Mouse (Mus musculus) midbrain, embryonic 10.5 days (tissue): Measurements from ENCODE around the gene Stk25. TPM values are rescaled to one million over a fixed set of nuclear protein-coding genes. Genes with fewer than 3 reads are reported as not detected.

Source experiments
- DNase-seq: peaks from one replicate; pipeline ENCODE4 v3.0.0-alpha.2; 2017; ENCODE audit warnings: low spot score
- H3K27ac ChIP-seq: fragments of 300-500 bp; sonication (generic); replicated peaks from 2 replicates; pipeline ENCODE4 v1.5.1; 2016; ENCODE audit warnings: mild to moderate bottlenecking
- H3K27me3 ChIP-seq: fragments of 300-500 bp; sonication (generic); 2 replicates; pipeline ENCODE4 v1.6.1; 2016; ENCODE audit warnings: low read depth, mild to moderate bottlenecking; ENCODE audit not compliant: poor library complexity, severe bottlenecking
- H3K36me3 ChIP-seq: fragments of 300-500 bp; sonication (generic); 2 replicates; pipeline ENCODE4 v1.6.1; 2016; ENCODE audit warnings: mild to moderate bottlenecking, moderate library complexity
- H3K4me1 ChIP-seq: fragments of 300-500 bp; sonication (generic); 2 replicates; pipeline ENCODE4 v1.6.1; 2016
- H3K4me3 ChIP-seq: fragments of 300-500 bp; sonication (generic); 2 replicates; pipeline ENCODE4 v1.5.1; 2016; ENCODE audit warnings: mild to moderate bottlenecking, moderate library complexity
- H3K9me3 ChIP-seq: fragments of 300-500 bp; sonication (generic); replicated peaks from 2 replicates; pipeline ENCODE4 v1.6.1; 2016; ENCODE audit warnings: mild to moderate bottlenecking
- WGBS: fragments of 180-500 bp; shearing (Covaris S2); methylation state at CpG from one replicate; pipeline ENCODE4 v1.1.7; 2016; 5-methylcytosine and 5-hydroxymethylcytosine counted together
- polyA plus RNA-seq: library from polyadenylated mRNA; unstranded; fragments of >200 nt; fragmentation: Nextera tagmentation; extraction: Ambion mirVana; gene quantifications from 2 replicates; pipeline ENCODE4 v1.2.1, GENCODE M21; 2016

The Stk25 gene
- polyA plus RNA-seq, 1 experiment from 2014 or later = 165 TPM

GRCm38 (mm10) chr1:93689901-93690496 lies 31.5 kb upstream of the Stk25 start:
- WGBS = 82% methylated on average over 7 of the region's 7 CpGs
- Histone ChIP-seq H3K4me1 (peaks cover 22% of the 10 kb centered on the region), H3K4me3 (no peak overlapping the region), H3K9me3 (no peaks in the 10 kb centered on the region), H3K27ac (no peak overlapping the region), H3K27me3 (peaks cover 28% of the 10 kb centered on the region), H3K36me3 (peaks cover 31% of the 10 kb centered on the region)
- no peak for DNase-seq

GRCm38 (mm10) chr1:93688154-93688553 lies 29.7 kb upstream of the Stk25 start:
- H3K27me3 ChIP-seq = peaks cover 44% of the 10 kb centered on the region
- H3K36me3 ChIP-seq = peaks cover 23% of the 10 kb centered on the region
- H3K9me3 ChIP-seq = no peaks in the 10 kb centered on the region
- WGBS = 81% methylated on average over 8 of the region's 8 CpGs
- H3K4me1 ChIP-seq = peaks cover 22% of the 10 kb centered on the region
- no peak for DNase-seq
- no peak overlapping the region for H3K27ac ChIP-seq
- H3K4me3 ChIP-seq = no peak overlapping the region

DNA sequence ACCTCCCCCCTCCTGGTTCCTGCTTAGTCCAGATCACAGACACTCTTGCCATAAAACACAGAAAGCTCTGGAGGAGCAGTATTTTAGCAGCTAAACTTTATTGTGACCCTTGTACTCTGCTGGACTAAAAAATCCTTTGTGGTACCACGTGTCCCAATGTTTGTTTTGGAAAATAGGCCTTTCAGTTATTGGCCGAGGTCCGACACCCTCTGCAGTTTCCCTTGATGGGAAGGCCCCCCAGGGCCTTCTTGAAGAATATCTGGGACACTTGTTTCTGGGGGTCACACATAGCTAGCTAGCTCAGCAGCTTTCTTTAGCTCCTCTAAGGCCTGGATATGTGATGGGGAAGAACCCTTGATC lies 28.5 kb upstream of the Stk25 start:
- Histone ChIP-seq H3K36me3 (peaks cover 19% of the 10 kb centered on the region), H3K9me3 (no peaks in the 10 kb centered on the region), H3K27me3 (peaks cover 44% of the 10 kb centered on the region), H3K27ac (peak overlapping the region; percentile 86), H3K4me3 (peak overlapping the region; percentile 67), H3K4me1 (peaks cover 22% of the 10 kb centered on the region)
- no peak for DNase-seq
- WGBS = 60% methylated on average over 3 of the region's 3 CpGs

DNA sequence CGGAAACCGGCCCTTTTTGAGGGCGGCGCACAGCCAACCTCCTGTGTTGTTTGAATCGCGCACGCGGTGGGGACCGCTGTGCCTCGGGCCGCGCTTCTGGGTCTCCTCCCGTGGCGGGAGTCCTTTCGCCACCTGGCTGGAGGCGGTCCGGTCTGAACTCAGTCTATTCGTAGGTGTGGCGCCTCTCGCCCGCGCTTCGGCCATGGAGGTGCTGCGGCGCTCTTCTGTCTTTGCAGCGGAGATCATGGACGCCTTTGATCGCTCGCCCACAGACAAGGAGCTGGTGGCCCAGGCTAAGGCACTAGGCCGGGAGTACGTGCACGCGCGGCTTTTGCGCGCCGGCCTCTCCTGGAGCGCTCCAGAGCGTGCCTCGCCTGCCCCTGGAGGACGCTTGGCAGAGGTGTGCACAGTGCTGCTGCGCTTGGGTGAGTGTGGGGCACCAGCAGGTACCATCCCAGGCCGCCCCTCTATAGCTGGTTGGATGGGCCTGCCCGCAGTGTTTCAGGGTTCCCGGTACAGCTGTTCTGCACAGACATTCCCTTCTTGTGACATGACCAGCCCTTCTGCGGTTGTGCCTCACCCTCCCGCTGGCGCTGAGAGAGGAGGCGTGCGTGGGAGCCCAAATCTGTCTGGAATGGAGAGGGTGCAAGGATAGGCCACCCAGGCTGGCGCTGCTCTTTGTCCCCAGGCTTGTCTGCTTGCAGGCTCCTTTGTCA lies 27.9 kb upstream of the Stk25 start:
- Histone ChIP-seq H3K4me3 (peak overlapping the region; percentile 67), H3K9me3 (peaks cover 2% of the 10 kb centered on the region; the same call in 1 of the 2 replicates), H3K27me3 (peaks cover 44% of the 10 kb centered on the region), H3K27ac (peak overlapping the region; percentile 86), H3K4me1 (peaks cover 22% of the 10 kb centered on the region), H3K36me3 (peaks cover 17% of the 10 kb centered on the region)
- whole genome bisulfite sequencing = 2% methylated on average over 51 of the region's 51 CpGs
- peak; percentile 80 for DNase-seq

DNA sequence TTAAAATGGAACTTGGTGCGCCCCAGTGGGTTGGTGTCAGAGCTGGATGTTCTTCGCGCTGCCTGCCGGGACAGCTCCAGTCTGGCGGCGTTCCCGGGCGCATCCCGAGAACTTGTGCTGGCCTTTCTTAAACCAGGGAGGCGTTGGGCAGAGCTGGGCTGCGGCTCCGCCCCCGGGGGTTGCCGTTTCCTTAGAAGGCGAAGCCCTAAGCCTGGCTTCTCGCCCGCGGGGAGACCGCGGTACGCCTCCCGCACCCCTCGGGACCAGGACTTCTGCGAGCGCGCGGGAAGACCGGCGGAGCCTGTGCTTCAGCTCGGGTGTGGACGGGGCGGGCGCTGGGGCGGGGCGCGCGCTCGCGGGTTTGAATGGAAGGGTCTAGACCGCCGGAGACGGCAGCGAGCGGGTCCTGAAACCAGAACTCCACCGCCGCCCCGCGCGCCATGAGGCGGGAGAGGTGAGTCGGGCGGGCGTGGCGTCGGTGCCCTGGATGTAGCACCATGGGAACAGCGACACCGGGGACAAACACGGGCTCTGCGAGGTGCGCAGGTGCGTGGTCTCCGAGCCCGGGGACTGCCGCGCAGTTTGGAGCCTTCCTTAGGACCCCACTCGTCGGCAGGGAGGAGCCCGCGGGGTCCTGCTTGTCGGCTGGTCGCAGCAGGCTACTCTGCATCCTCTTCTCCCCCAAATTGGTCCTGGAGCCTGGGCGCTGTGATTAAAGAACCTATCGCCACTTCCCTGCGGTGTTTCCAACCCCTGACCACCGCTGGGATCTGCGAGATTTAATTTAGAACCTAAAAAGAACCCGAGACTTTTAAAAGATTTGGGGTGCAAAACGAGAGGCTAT lies 27.2 kb upstream of the Stk25 start, which contains the start of gene Bok:
TSS of gene Bok (plus strand) at position 260 of the 844 bp plus-strand sequence.
- Histone ChIP-seq H3K27ac (peak within 1 kb of the TSS; percentile 86), H3K4me3 (peak within 1 kb of the TSS; percentile 67), H3K27me3 (peaks cover 44% of the 10 kb centered on the region), H3K4me1 (peaks cover 22% of the 10 kb centered on the region), H3K9me3 (peaks cover 5% of the 10 kb centered on the region; the same call in 1 of the 2 replicates), H3K36me3 (peaks cover 9% of the 10 kb centered on the region)
- DNase-seq = peak; percentile 72
- WGBS = under 1% methylated on average over 78 of the region's 78 CpGs

DNA sequence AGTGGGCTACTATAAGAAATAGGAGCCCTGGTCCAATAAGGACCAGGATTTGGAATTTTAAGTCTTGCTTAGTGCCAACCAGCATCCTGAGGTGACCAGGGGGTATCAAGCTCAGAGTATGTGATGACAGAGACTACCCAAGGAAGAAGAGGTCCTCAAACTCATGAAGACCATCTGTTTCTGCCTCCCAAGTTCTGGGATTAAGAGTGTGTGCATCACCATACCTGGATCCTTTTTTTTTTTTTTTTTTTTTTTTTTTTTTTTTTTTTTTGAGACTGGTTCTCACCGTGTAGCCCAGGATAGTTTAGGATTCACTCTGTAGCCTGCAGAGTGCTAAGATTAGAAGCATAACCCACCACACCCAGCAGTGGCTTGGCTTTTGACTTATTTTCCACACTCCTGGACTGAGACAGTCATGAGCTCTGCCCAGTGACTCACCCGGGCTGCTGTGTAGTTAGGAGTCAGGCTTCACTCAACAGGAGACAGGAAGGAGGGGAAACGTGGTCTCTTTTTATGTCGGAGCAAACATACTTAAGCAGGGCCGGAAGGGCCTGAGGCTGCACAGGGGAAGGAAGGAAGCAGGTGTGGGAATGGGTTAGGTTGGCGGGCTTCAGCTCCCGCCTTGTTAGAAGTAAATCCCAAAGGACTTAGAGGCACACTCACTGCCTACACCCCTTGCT lies 21.6 kb upstream of the Stk25 start:
- H3K27ac ChIP-seq = no peak overlapping the region
- no peak for DNase-seq
- peaks cover 16% of the 10 kb centered on the region for H3K27me3 ChIP-seq
- H3K4me3 ChIP-seq = no peak overlapping the region
- WGBS = 81% methylated on average over 7 of the region's 7 CpGs
- peaks cover 5% of the 10 kb centered on the region; the same call in 1 of the 2 replicates for H3K9me3 ChIP-seq
- H3K36me3 ChIP-seq = no peaks in the 10 kb centered on the region
- no peaks in the 10 kb centered on the region for H3K4me1 ChIP-seq

DNA sequence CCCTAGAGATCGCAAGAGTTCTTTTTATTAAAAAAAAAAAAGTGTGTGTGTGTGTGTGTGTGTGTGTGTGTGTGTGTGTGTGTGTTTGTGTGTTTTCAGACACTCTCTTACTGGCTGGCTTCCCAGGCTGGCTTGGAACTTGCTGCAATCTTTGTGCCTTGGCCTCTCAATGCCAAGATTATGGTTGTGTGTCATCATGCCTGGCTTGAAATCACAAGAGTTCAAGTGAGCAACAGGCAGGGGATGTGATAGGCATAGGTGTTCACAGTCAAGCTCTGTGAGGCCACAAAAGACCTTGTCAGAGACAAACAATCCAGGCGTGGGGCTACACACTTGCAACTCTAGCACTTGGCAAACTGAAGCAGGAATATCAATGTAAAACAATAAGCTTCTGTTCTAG lies 19.9 kb upstream of the Stk25 start:
- WGBS = 79% methylated on average over 2 of the region's 2 CpGs
- H3K27me3 ChIP-seq = no peaks in the 10 kb centered on the region
- peaks cover 5% of the 10 kb centered on the region; the same call in 1 of the 2 replicates for H3K9me3 ChIP-seq
- DNase-seq = no peak
- H3K4me3 ChIP-seq = no peak overlapping the region
- H3K4me1 ChIP-seq = no peaks in the 10 kb centered on the region
- no peak overlapping the region for H3K27ac ChIP-seq
- H3K36me3 ChIP-seq = no peaks in the 10 kb centered on the region

DNA sequence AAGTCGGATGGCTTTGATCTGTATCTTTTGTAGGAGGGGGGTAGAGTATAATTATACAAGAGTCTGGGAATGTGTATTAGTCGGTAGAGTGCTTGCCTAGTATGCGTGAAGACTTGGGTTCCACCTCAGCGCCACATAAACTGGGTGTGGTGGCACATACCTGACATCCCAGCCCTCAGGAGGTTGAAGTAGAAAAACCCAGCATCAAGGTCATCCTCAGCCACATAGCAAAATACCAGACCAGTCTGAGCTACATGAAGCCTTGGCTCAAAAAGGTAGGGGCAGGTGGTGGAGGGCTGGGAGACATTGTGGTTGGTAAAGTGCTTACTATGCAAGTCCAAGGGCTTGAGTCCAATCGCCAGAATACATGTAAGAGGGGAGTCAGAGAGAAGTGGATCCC lies 14.2 kb upstream of the Stk25 start:
- Histone ChIP-seq H3K36me3 (no peaks in the 10 kb centered on the region), H3K9me3 (no peaks in the 10 kb centered on the region), H3K27ac (no peak overlapping the region), H3K4me3 (no peak overlapping the region), H3K27me3 (peaks cover 5% of the 10 kb centered on the region), H3K4me1 (peaks cover 22% of the 10 kb centered on the region)
- 89% methylated on average over 5 of the region's 5 CpGs for WGBS
- DNase-seq = no peak

- H3K4me3 ChIP-seq = 0 out of 2 replicates have a peak overlapping the region, but pooled peaks have one; percentile 56
- no peaks in the 10 kb centered on the region for H3K36me3 ChIP-seq
- 0 out of 2 replicates have a peak overlapping the region, but pooled peaks have one; percentile 88 for H3K27ac ChIP-seq
- H3K27me3 ChIP-seq = peaks cover 5% of the 10 kb centered on the region
- peaks cover 25% of the 10 kb centered on the region for H3K4me1 ChIP-seq
- H3K9me3 ChIP-seq = no peaks in the 10 kb centered on the region
- DNase-seq = no peak
Measured at GRCm38 (mm10) chr1:93669941-93670340, 11.5 kb upstream of the Stk25 start.

- WGBS = 8% methylated on average over 17 of the region's 17 CpGs
- DNase-seq = peak; percentile 79
- peaks cover 5% of the 10 kb centered on the region for H3K27me3 ChIP-seq
- no peaks in the 10 kb centered on the region for H3K36me3 ChIP-seq
- H3K4me3 ChIP-seq = peak overlapping the region; percentile 56
- peaks cover 25% of the 10 kb centered on the region for H3K4me1 ChIP-seq
- H3K27ac ChIP-seq = peak overlapping the region; percentile 88
- no peaks in the 10 kb centered on the region for H3K9me3 ChIP-seq
Measured at GRCm38 (mm10) chr1:93668791-93669548, 10.5 kb upstream of the Stk25 start.

- DNase-seq = no peak
- 0 out of 2 replicates have a peak overlapping the region, but pooled peaks have one; percentile 4 for H3K4me3 ChIP-seq
- WGBS = 31% methylated on average over 13 of the region's 13 CpGs
Measured at GRCm38 (mm10) chr1:93667760-93668400, 9.4 kb upstream of the Stk25 start.

More at GRCm38 (mm10) chr1:93667760-93668400, 9.4 kb upstream of the Stk25 start:
- Histone ChIP-seq H3K27me3 (peaks cover 5% of the 10 kb centered on the region), H3K36me3 (no peaks in the 10 kb centered on the region), H3K27ac (no peak overlapping the region), H3K4me1 (peaks cover 25% of the 10 kb centered on the region), H3K9me3 (no peaks in the 10 kb centered on the region)
